Mouse (Mus musculus) mesoderm, embryonic 11.5 days (tissue): ENCODE data around the gene Ssmem1.

Experiments
- DNase-seq: peaks from one replicate; pipeline ENCODE4 v3.0.0-alpha.2; 2012; ENCODE audit warnings: low read depth, low spot score

Ssmem1 gene

GRCm38 (mm10) chr6:30509265-30510239 lies at the start of gene Ssmem1, which contains the start of gene Tmem209:
Gene Ssmem1 (plus strand): TSS chr6:30509849.
Gene Tmem209 (minus strand): TSS chr6:30509783.
- DNase-seq = peak; percentile 99

- peak; percentile 93 for DNase-seq
Measured at GRCm38 (mm10) chr6:30460750-30461446, 48.8 kb upstream of the Ssmem1 start.

DNA sequence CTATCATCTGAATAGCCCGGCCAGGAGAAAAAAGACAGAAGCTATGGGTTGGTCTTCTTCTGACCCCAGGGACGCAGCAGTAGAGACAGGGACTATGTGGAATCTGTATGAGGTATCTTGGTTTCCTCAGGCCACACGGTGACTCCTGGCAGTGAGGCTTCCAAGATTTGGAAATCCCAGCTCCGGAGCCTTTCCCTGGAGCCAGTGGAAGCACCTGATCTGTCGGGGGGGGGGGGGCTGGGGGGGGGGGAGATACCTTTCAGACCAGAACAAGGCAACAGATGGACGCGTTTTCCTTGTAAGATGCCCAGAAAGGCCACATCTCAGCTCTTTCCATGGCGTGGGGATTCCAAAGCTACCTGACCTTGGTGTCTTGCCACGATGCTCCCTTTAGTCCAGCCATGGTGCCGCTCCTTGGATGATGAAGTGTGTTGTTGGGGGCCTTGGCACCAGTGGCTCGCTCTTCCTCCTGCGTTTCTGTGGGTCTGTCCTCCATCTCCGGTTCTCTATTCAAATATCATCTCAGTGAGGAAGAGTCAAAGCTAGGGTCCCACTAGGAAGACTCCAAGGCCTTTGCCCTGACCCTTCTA lies 47.8 kb upstream of the Ssmem1 start:
- no peak for DNase-seq

- DNase-seq = no peak
Measured at GRCm38 (mm10) chr6:30462822-30463221, 46.8 kb upstream of the Ssmem1 start.

DNA sequence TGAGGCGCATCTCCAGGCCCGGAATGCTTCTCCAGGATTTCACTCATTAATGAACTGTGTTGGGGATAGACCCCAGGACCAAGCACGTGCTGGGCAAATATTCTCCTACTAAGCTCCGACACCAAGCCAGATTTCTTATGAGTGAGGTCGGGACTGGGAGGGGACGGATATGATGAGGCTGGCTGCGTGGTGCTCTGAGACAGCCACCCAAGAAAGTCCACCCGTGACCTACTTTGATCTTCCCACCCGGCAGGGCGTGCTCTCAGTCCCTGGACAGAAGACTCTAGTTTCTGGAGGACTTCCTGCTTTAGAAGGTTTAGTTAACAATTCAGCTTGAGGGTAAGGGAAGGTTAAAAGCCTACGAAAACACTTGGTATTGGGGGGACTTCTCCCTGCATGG lies 44.1 kb upstream of the Ssmem1 start:
- DNase-seq = no peak

DNA sequence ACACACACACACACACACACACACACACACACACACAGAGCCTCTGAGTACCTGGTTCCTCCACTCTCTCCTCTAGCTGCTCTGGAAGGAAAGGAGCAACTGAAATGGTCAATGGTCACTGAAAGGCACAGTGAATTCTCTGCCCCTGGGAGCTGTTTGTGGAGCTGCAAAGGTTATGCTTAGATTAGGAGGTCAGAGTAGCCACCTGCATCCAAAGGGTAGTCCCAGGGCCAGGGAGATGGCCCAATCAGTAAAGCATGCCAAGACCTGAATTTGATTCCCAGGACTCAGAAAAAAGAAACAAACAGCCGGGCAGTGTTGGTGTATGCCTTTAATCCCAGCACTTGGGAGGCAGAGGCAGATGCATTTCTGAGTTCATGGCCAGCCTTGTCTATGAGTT lies 41.6 kb upstream of the Ssmem1 start:
- DNase-seq = no peak

- peak; percentile 44 for DNase-seq
Measured at GRCm38 (mm10) chr6:30468684-30469083, 41.0 kb upstream of the Ssmem1 start.

DNA sequence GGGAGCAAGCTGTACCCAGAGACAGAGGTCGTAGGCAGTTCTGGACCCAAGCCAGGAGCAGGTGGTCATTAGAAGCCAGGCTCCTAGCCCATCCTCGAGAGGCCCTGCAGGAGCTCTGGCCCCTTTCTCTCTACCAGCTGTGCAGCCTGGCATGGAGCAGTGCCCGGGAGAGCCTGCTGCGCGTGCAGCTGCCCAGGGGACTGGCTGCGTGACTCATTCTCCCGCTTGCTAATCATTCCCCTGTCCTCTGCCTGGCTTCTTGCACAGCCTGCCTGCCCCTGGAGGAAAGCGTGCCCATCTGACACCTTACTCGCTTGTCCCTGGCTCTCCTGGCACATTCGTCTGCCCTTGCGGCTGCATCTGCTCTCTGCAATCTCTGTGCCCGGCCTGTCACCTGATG lies 40.3 kb upstream of the Ssmem1 start:
- DNase-seq = no peak

GRCm38 (mm10) chr6:30471706-30472105 lies 37.9 kb upstream of the Ssmem1 start:
- no peak for DNase-seq

DNA sequence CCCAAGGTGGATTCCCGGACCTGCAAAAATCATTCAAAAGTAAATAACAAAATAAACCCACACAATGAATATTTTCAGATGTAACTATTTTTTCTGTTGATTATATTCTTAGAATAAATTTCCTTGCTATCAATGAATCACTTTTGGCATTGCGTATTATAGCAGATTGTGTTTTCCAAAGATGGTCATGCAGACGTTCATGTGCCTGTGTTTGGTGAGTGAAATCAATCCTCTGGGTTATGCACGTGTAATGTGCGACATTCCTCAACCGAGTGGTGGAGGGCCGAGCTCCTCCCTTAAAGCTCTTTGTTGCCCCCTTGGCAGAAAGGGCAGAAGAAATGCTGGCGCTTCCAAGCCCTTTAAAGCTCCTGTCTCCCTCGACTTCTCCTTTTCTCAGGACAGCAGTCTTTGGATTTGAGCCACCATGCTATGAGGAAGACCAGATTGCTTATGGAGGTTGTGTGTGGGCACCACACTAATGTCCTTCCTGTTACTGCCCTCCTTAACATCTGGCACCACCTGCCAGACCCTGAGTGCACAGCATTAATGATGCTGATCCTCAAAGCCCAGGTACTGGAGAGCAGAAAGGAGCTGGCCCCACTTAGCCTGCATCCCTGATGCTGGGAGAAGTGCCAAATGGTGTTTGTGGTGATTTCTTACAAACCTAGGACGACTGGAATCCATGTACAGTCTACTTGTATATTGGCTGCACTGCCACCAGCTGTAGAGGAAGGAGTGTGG lies 33.5 kb upstream of the Ssmem1 start:
- no peak for DNase-seq

GRCm38 (mm10) chr6:30477210-30477714 lies 32.4 kb upstream of the Ssmem1 start:
- DNase-seq = no peak

DNA sequence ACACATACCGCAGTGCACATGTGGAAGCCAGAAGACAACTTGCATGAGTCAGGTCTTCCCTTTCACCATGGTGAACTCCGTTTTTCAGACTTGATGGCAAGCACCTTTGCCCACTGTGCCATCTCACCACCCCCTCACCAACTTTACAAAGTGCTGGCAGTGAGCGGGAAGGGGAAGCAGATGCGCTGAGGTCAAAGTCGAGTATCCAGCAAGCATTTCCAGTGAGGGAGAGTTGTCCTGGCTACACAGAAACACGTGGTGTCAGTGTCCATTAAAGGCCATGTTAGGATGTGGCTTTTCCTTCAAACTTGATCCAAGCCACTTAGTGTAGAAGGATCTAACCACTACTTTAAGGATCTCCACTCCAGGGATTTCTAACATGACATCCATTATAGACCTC lies 31.9 kb upstream of the Ssmem1 start:
- DNase-seq = no peak

DNA sequence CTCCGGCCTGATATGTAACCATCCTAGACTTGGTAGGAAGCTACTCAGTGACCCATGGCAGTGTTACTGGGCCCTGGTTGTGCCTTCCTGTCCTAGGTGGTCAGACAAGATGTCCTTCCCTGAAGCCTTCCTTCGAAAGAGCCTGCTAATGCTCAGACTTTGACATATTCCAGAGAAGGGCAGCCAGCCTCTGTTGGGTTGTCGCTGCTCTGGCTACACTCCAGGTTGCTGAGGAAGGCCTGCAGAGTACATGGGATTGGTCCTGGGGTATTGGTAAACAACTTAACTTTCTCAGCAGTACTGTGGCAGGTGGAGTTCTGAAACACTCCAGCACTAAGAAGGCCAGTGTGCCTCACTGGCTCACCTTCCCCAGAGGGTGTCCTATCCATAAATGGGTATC lies 30.2 kb upstream of the Ssmem1 start:
- no peak for DNase-seq

GRCm38 (mm10) chr6:30482908-30483307 lies 26.7 kb upstream of the Ssmem1 start:
- DNase-seq = no peak

- DNase-seq = no peak
Measured at GRCm38 (mm10) chr6:30486504-30486903, 23.1 kb upstream of the Ssmem1 start.

- no peak for DNase-seq
Measured at GRCm38 (mm10) chr6:30499049-30499448, 10.6 kb upstream of the Ssmem1 start.

GRCm38 (mm10) chr6:30508824-30509223 lies 825 bp upstream of the Ssmem1 start:
- DNase-seq = no peak

GRCm38 (mm10) chr6:30510291-30510690 lies 642 bp downstream of the Ssmem1 start:
- DNase-seq = no peak

- DNase-seq = no peak
Measured at GRCm38 (mm10) chr6:30514242-30514641, 4.6 kb downstream of the Ssmem1 start.

DNA sequence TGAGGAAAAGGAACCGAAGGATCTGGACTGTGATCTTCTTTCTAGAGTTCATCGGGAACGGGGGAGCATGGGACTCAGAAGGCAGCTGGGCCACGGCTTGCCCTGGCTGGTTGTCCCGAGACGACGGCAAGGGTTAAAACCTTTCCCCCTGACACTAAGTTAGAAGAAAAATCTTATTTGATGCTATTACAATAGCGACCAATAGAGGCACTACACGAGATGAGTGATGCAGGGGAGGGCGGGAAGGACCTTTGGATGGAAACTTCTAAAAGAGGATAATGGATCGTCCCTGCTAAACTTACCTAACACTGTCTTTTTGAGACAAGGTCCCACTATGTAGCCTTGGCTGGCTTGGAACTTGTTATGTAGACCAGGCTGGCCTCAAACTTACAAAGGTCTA lies 10.8 kb downstream of the Ssmem1 start:
- no peak for DNase-seq
